Comparison of ENCODE assay signal across 19 mouse cellular contexts in the genomic region with DNA sequence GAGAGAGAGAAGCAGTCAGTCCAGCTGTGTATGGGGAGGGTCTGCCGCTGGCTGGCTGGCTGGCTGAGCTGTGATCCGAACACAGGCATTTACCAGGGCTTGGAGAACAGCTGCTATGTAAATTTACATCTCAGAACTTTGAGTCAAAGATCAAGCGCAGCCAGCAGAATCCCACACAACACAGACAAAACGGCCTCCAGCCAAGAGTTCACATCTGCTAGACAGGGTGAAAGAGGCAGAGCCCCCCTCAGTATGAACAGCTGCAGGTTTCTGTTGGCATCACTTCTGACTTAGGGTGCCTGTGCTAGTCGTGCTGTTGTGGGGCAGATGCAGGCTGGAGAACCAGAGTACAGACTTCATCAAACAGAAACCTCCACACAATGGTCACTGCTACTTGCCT. TPM values are rescaled to one million over a fixed set of nuclear protein-coding genes. Genes with fewer than 3 reads are reported as not detected.
"Had no signal": no experiment of that assay in that cellular context is flagged by ENCODE, and none has a peak within 500 bp of the region (broad histone marks: within the 10 kb centered on the region; RNA-seq: fewer than 3 reads in every experiment).

No protein-coding gene starts in this region.

- H3K9me3 ChIP-seq: kidney, embryonic 15.5 days; midbrain, embryonic 10.5 days; midbrain, embryonic 13.5 days had no signal

- DNase-seq: kidney, adult 2 months; kidney, postnatal 10 days; kidney, postnatal 36 days; layer of hippocampus, postnatal 36 days; liver; liver, embryonic 13.5 days; lung, adult 2 months; lung, postnatal 36 days; thymus, adult 2 months; thymus, postnatal 25 days had no signal

- H3K9ac ChIP-seq: kidney, embryonic 15.5 days; liver, embryonic 13.5 days; midbrain, embryonic 13.5 days had no signal

- H3K4me1 ChIP-seq: kidney, embryonic 15.5 days; liver, embryonic 13.5 days; megakaryocyte, embryonic 14.5 days had no signal

- H3K4me3 ChIP-seq: kidney, embryonic 15.5 days; left cerebral cortex, adult 2 months; liver, embryonic 13.5 days; megakaryocyte, embryonic 14.5 days; midbrain, embryonic 10.5 days; midbrain, embryonic 13.5 days; myocyte had no signal

- H3K36me3 ChIP-seq: kidney, embryonic 15.5 days; liver, embryonic 13.5 days; midbrain, embryonic 10.5 days; midbrain, embryonic 13.5 days had no signal

- H3K27ac ChIP-seq: kidney, embryonic 15.5 days; left cerebral cortex, adult 2 months; liver, embryonic 13.5 days; midbrain, embryonic 10.5 days; midbrain, embryonic 13.5 days had no signal

- ATAC-seq: intestine, postnatal 0 days; lung, postnatal 0 days; midbrain, embryonic 13.5 days; midbrain, embryonic 16.5 days had no signal

- H3K27me3 ChIP-seq: kidney, embryonic 15.5 days; liver, embryonic 13.5 days; megakaryocyte, embryonic 14.5 days; midbrain, embryonic 13.5 days had no signal

- H3K4me2 ChIP-seq: kidney, embryonic 15.5 days; liver, embryonic 13.5 days; midbrain, embryonic 13.5 days had no signal

RNA-seq across cellular contexts. Expression of gene Cdh4, which starts 46.8 kb away (rescaled TPM):
- polyA plus RNA-seq: myocyte had no signal
